15 mouse cellular contexts compared by ENCODE assay signal in genomic region chr5:142505695-142506423, GRCm38 (mm10). TPM values are rescaled to one million over a fixed set of nuclear protein-coding genes. Genes with fewer than 3 reads are reported as not detected.
DNase-seq lines count a peak whose midpoint lies in the region; ATAC-seq and TF ChIP-seq lines count a peak whose summit lies in the region.
"Had no signal": no experiment of that assay in that cellular context is flagged by ENCODE, and none has a peak within 500 bp of the region (broad histone marks: within the 10 kb centered on the region; RNA-seq: fewer than 3 reads in every experiment).

No protein-coding gene starts in this region.

- H3K36me3 ChIP-seq in midbrain, postnatal 0 days (ENCODE audit: insufficient read depth, low read length), result peaks cover 9% of the 10 kb centered on the region
- no peaks in the 10 kb centered on the region for H3K36me3 ChIP-seq in midbrain, embryonic 10.5 days
- no peaks in the 10 kb centered on the region for H3K36me3 ChIP-seq in splenic B cell, adult 2 months (ENCODE audit: control insufficient read depth, insufficient read depth, low read length, poor library complexity, severe bottlenecking)
- H3K36me3 ChIP-seq: forebrain, embryonic 12.5 days; limb, embryonic 10.5 days had no signal

- H3K4me3 ChIP-seq in gastrocnemius, adult 2 months, result no peak overlapping the region
- H3K4me3 ChIP-seq in midbrain, postnatal 0 days (ENCODE audit: low read depth, low read length), result no peak overlapping the region
- no peak overlapping the region for H3K4me3 ChIP-seq in midbrain, embryonic 10.5 days
- H3K4me3 ChIP-seq: forebrain, embryonic 12.5 days; limb, embryonic 10.5 days; megakaryocyte, embryonic 14.5 days had no signal

- intact Hi-C loops in gastrocnemius, adult 2 months (cut with DNase I), result no loop called here

- peaks cover 15% of the 10 kb centered on the region for H3K4me1 ChIP-seq in midbrain, postnatal 0 days (ENCODE audit: insufficient read depth, low read length)
- H3K4me1 ChIP-seq in midbrain, embryonic 10.5 days, result peaks cover 25% of the 10 kb centered on the region

- DNase-seq in gastrocnemius, adult 2 months, result peak; percentile 16
- no peak for DNase-seq in gastrocnemius, postnatal 10 days
- no peak for DNase-seq in midbrain, postnatal 0 days (ENCODE audit: low spot score)
- no peak for DNase-seq in midbrain, embryonic 10.5 days (ENCODE audit: low spot score)
- DNase-seq in adipocyte (ENCODE audit: low spot score), result peak; percentile 69
- DNase-seq in splenic B cell, adult 2 months (ENCODE audit: low read depth, low spot score), result peak; percentile 6
- DNase-seq in spleen, postnatal 36 days (ENCODE audit: low spot score in 2 of 2), result no peak
- no peak for DNase-seq in layer of hippocampus, adult 11-12 months (ENCODE audit: low spot score)
- DNase-seq: kidney, adult 11 months; thymus, adult 2 months had no signal

- 76% methylated on average over 3 of the region's 3 CpGs for WGBS in midbrain, postnatal 0 days
- WGBS in midbrain, embryonic 10.5 days, result 71% methylated on average over 3 of the region's 3 CpGs

- H3K9ac ChIP-seq in midbrain, postnatal 0 days (replicated peaks; ENCODE audit: low read length, poor library complexity, severe bottlenecking), result no peak overlapping the region
- H3K9ac ChIP-seq: forebrain, embryonic 12.5 days had no signal

- H3K4me2 ChIP-seq in midbrain, postnatal 0 days (ENCODE audit: low read depth, low read length, poor library complexity, severe bottlenecking), result no peak overlapping the region
- H3K4me2 ChIP-seq: forebrain, embryonic 12.5 days; heart, embryonic 11.5 days had no signal

- H3K9me3 ChIP-seq in midbrain, postnatal 0 days (ENCODE audit: low read length), result no peaks in the 10 kb centered on the region
- no peaks in the 10 kb centered on the region for H3K9me3 ChIP-seq in midbrain, embryonic 10.5 days (replicated peaks)
- H3K9me3 ChIP-seq: forebrain, embryonic 12.5 days; limb, embryonic 10.5 days; megakaryocyte, embryonic 14.5 days had no signal

- ATAC-seq in midbrain, postnatal 0 days (ENCODE audit: low FRiP score), result no peak

- H3K27me3 ChIP-seq in midbrain, postnatal 0 days (ENCODE audit: insufficient read depth, low read length), result no peaks in the 10 kb centered on the region
- H3K27me3 ChIP-seq in midbrain, embryonic 10.5 days (ENCODE audit: low read depth, poor library complexity, severe bottlenecking), result peaks cover 15% of the 10 kb centered on the region
- no peaks in the 10 kb centered on the region for H3K27me3 ChIP-seq in splenic B cell, adult 2 months (ENCODE audit: control insufficient read depth, insufficient read depth, low read length, poor library complexity, severe bottlenecking)

- peak; percentile 15; the same call in 1 of the 2 replicates for TF ChIP-seq CTCF in gastrocnemius, adult 2 months (IDR thresholded peaks at IDR 0.05)
- TF ChIP-seq CTCF in midbrain, postnatal 0 days (IDR thresholded peaks at IDR 0.05), result peak; percentile 58

- no peak overlapping the region for H3K27ac ChIP-seq in gastrocnemius, adult 2 months
- H3K27ac ChIP-seq in midbrain, postnatal 0 days (ENCODE audit: low read depth, low read length), result no peak overlapping the region
- no peak overlapping the region for H3K27ac ChIP-seq in midbrain, embryonic 10.5 days (replicated peaks)
- H3K27ac ChIP-seq: forebrain, embryonic 12.5 days had no signal

RNA-seq across cellular contexts. Expression of gene Papolb, which starts 24.0 kb away (rescaled TPM):
- under 1 TPM; 0.08 to 0.14 TPM for total RNA-seq in gastrocnemius, adult 2 months (2021)
- total RNA-seq in gastrocnemius, postnatal 10 days (2021), result under 1 TPM; 0.18 to 0.19 TPM
- 0.66 and 0.85 TPM in 2 replicates for total RNA-seq in midbrain, postnatal 0 days (2014; rRNA removed)
- polyA plus RNA-seq in midbrain, postnatal 0 days (2015; fragmentation: Nextera tagmentation; extraction: Ambion mirVana), result 0.09 and 0.14 TPM in 2 replicates
- polyA plus RNA-seq in midbrain, embryonic 10.5 days (2016; fragmentation: Nextera tagmentation; extraction: Ambion mirVana), result 0.15 and 0.20 TPM in 2 replicates
- total RNA-seq: common myeloid progenitor, adult 5-6 weeks had no signal

RNA-seq across cellular contexts. Expression of gene Ap5z1, which starts 42.1 kb away (rescaled TPM):
- total RNA-seq in gastrocnemius, adult 2 months (2021), result 1 to 10 TPM; 3.7 to 5.0 TPM
- total RNA-seq in gastrocnemius, postnatal 10 days (2021), result 1 to 10 TPM; 4.3 to 4.8 TPM
- total RNA-seq in midbrain, postnatal 0 days (2014; rRNA removed), result 11.5 and 15.3 TPM in 2 replicates
- 6.6 and 7.1 TPM in 2 replicates for polyA plus RNA-seq in midbrain, postnatal 0 days (2015; fragmentation: Nextera tagmentation; extraction: Ambion mirVana)
- 12.3 and 14.6 TPM in 2 replicates for polyA plus RNA-seq in midbrain, embryonic 10.5 days (2016; fragmentation: Nextera tagmentation; extraction: Ambion mirVana)

RNA-seq across cellular contexts. Expression of gene Radil, which starts 45.0 kb away (rescaled TPM):
- total RNA-seq in gastrocnemius, adult 2 months (2021), result 1 to 10 TPM; 1.5 to 1.8 TPM
- total RNA-seq in gastrocnemius, postnatal 10 days (2021), result 1 to 10 TPM; 2.7 to 2.9 TPM
- 17.0 and 20.4 TPM in 2 replicates for total RNA-seq in midbrain, postnatal 0 days (2014; rRNA removed)
- 15.4 and 17.2 TPM in 2 replicates for polyA plus RNA-seq in midbrain, postnatal 0 days (2015; fragmentation: Nextera tagmentation; extraction: Ambion mirVana)
- polyA plus RNA-seq in midbrain, embryonic 10.5 days (2016; fragmentation: Nextera tagmentation; extraction: Ambion mirVana), result 4.9 and 6.1 TPM in 2 replicates
- total RNA-seq: common myeloid progenitor, adult 5-6 weeks had no signal

Comparison
In these comparisons a context has a peak if more than half of its experiments do, and no peak if none do; other contexts are left out.
1. DNase-seq: peak in gastrocnemius, adult 2 months (single experiment), adipocyte (single experiment) and splenic B cell, adult 2 months (single experiment); none in gastrocnemius, postnatal 10 days (single experiment), midbrain, postnatal 0 days (single experiment), midbrain, embryonic 10.5 days (single experiment), spleen, postnatal 36 days (0 of 2) and layer of hippocampus, adult 11-12 months (single experiment).